Mouse (Mus musculus) thymus, postnatal 14 days (tissue): ENCODE results near the gene Ss18l2.

Experiments
- DNase-seq: peaks from one replicate; pipeline ENCODE4 v3.0.0; 2021

The Ss18l2 gene

DNA sequence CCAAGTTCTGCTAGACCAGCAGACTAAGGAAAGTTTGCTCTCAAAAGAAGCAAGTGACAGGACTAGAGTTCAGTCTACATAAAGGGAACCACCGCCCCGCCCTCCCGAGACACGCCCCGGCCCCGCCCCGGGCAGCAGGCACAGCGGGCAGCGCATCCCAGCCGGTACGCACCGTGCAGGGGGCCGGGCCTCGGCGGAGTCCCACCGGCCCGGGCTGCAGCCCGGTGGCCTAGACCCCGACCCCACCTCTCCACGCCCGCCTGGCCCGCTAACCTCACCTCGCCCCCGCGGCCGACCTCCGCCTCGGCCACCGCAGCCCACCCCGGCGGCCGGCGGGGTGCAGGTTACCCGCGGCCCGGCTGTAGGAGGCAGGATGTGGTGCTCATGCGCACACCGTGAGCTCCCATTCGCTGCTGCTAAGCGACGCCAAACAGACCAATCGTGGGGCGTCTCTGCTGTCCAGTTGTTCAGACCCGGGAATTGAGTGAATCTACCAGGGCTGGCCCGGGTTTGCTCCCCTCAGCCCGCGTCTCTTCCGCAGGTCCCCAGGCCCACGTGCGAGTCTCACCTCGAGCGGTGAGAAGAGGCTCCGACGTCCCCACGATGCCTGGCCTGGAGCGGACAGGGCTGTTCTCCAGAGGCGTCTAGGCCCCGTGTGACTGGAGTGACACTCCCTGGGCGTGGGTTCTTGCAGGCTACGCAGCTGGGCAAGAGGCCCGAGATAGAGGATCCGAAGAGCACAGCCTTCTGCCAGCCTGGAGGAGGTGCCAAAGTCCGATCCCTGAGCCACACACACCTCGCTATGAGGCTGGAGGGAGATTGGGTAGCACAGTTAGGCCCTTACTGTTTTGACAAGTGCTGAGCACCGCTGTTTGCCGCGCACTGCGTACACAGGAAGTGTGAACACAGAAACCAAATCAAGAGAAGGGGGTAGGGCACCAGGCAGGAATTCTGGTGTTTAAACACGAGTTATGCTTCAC, 5.2 kb upstream of the Ss18l2 start, which contains the start of gene Sec22c:
Sec22c (minus strand) TSS at position 845 of the 980 bp plus-strand sequence.
- peak; percentile 95 for DNase-seq

GRCm38 (mm10) chr9:121706029-121706675, 4.0 kb upstream of the Ss18l2 start:
- peak; percentile 36 for DNase-seq

- DNase-seq = no peak
These were observed 2.3 kb upstream of the Ss18l2 start for GRCm38 (mm10) chr9:121707801-121708200.

- DNase-seq = no peak
These were observed 1.3 kb upstream of the Ss18l2 start for GRCm38 (mm10) chr9:121708506-121709486.

- no peak for DNase-seq
These were observed 451 bp downstream of the Ss18l2 start for GRCm38 (mm10) chr9:121710584-121710975.

DNA sequence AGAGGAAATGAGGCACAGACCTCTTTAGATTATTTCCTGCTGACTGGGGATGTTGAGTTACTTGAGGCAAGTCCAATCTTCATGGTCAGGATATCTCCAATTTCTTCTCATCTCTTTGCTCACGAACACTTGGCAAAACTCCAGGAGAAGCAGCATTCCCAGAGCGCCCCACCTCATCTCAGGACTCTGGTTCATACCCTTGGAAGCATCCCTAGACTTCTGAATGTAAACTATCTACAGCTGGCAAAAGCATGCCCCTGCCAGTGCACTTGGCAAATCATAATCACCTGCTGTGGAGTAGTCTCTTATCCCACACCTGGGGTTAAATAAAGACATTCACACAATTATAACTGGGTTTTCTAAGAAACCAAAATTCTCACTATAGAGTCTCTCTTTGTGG, 6.9 kb downstream of the Ss18l2 start:
- no peak for DNase-seq

- DNase-seq = peak; percentile 26
These were observed 8.1 kb downstream of the Ss18l2 start for GRCm38 (mm10) chr9:121718070-121718705.

GRCm38 (mm10) chr9:121718792-121719318, 8.7 kb downstream of the Ss18l2 start, which contains the start of gene Nktr:
Gene Nktr, plus strand, starts transcription at chr9:121719169.
- DNase-seq = peak; percentile 98

- peak; percentile 44 for DNase-seq
These were observed 9.5 kb downstream of the Ss18l2 start for GRCm38 (mm10) chr9:121719347-121720331.

GRCm38 (mm10) chr9:121740490-121740889, 30.4 kb downstream of the Ss18l2 start:
- DNase-seq = no peak

DNA sequence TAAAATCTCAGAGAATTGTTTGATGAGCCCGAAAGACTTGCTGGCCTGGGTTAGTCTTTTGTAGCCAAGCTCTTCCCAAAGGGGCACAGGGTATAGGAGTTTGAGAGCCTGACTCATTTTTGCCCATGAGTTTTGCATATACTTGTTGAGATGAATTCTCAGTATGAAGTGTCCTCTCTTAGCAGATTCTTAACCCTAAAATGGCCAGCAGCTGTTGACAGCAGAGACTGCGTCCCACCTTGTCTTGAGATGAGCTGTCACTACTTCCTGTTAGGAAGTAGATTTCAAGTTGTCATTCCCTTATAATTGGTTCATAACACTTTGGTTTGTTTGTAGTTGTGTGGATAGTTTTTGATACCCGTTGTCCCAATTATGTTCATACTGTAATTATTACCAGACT, 31.0 kb downstream of the Ss18l2 start:
- no peak for DNase-seq

DNA sequence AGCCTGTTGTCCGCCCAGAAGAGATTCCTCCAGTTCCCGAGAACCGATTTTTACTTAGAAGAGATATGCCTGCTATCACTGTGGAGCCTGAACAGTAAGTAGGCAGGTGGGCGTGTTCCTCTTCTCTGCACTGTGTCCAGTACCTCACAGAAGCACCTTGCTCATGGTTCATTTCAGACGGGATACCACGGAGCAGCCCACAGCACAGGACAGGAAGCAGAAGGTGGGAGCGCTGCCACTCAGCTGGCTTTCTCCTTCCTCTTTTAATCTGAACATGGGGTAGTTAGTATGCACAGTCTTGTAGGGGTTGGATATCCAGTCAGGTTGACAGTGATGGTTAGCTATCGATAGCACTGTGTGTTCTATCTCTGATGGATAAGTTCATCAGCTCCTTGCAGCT, 33.9 kb downstream of the Ss18l2 start:
- no peak for DNase-seq

GRCm38 (mm10) chr9:121752774-121753173, 42.6 kb downstream of the Ss18l2 start:
- no peak for DNase-seq

DNA sequence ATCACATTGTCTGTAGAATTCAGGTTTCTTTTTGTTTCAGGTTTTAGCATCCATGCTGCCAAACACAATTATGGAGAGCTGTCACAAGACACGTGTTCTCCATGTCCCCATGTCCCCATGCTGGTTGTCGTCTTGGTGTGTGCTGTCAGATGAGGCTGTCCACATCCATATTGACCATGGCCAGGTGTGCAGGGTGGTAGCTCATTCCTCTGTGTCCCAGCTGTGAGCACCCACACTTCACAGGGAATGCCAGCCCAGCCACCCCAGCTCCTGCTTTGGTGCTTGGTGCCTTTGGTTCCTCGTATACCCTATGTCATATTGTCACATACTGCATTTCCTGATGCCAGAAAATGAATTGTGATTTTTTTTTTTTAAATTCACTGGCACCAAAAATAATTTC, 44.5 kb downstream of the Ss18l2 start:
- no peak for DNase-seq

- no peak for DNase-seq
These were observed 46.7 kb downstream of the Ss18l2 start for GRCm38 (mm10) chr9:121756785-121757184.

DNA sequence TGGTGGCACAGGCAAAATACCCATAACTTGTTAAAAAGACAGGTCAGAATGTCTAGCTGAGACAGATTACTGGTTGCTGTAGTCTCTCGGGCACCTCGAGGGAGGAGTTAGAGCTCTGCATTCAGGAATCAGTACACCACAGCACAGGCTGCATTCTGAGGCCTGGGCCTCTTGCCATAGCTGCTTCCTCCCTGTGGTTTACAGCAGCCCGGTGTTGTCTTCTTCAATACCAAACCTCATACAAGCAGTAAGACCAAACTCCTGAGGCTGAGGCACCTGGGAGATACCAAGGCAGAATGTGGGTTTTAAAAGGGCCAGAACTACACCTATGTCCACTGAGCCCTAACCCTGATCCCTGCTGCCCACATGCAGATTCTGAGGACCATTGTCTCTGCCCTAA, 47.3 kb downstream of the Ss18l2 start:
- DNase-seq = peak; percentile 32

- no peak for DNase-seq
These were observed 48.0 kb downstream of the Ss18l2 start for GRCm38 (mm10) chr9:121757835-121758814.

GRCm38 (mm10) chr9:121759091-121760081, 49.3 kb downstream of the Ss18l2 start, which contains the start of gene Zfp651:
Gene Zfp651, plus strand, starts transcription at chr9:121759330.
- DNase-seq = peak; percentile 31
